Mouse (Mus musculus) neural tube, embryonic 13.5 days (tissue): Measurements from ENCODE around the gene Taf10. TPM values are rescaled to one million over a fixed set of nuclear protein-coding genes. Genes with fewer than 3 reads are reported as not detected.
"Not testable (repeated sequence)": the region's sequence is repeated elsewhere in the genome, so short reads cannot be mapped to it uniquely, and the experiment has no call there.

Experiments used
- ATAC-seq: fragments of 200-750 bp; cut with Nextera tagmentation; 2 replicates; pipeline ENCODE4 v1.8.0; 2017; ENCODE audit warnings: low read depth, mild to moderate bottlenecking, moderate TSS enrichment, moderate library complexity
- H3K27ac ChIP-seq: fragments of 300-500 bp; sonication (generic); replicated peaks from 2 replicates; pipeline ENCODE4 v1.5.1; 2015; ENCODE audit warnings: moderate library complexity, mild to moderate bottlenecking, inconsistent platforms
- H3K27me3 ChIP-seq: fragments of 300-500 bp; sonication (generic); 2 replicates; pipeline ENCODE4 v1.6.1; 2015; ENCODE audit warnings: mild to moderate bottlenecking, inconsistent platforms
- H3K36me3 ChIP-seq: fragments of 300-500 bp; sonication (generic); 2 replicates; pipeline ENCODE4 v1.6.1; 2015; ENCODE audit warnings: mild to moderate bottlenecking, inconsistent platforms
- H3K4me1 ChIP-seq: fragments of 300-500 bp; sonication (generic); replicated peaks from 2 replicates; pipeline ENCODE4 v1.6.1; 2015; ENCODE audit warnings: inconsistent platforms
- H3K4me2 ChIP-seq: fragments of 300-500 bp; sonication (generic); 2 replicates; pipeline ENCODE4 v1.6.1; 2015; ENCODE audit warnings: inconsistent platforms, mild to moderate bottlenecking, moderate library complexity
- H3K4me3 ChIP-seq: fragments of 300-500 bp; sonication (generic); 2 replicates; pipeline ENCODE4 v1.5.1; 2015; ENCODE audit warnings: mild to moderate bottlenecking, inconsistent platforms
- H3K9ac ChIP-seq: fragments of 300-500 bp; sonication (generic); 2 replicates; pipeline ENCODE4 v1.6.1; 2015; ENCODE audit warnings: moderate library complexity, mild to moderate bottlenecking, inconsistent platforms
- H3K9me3 ChIP-seq: fragments of 300-500 bp; sonication (generic); 2 replicates; pipeline ENCODE4 v1.6.1; 2016; ENCODE audit warnings: inconsistent platforms
- WGBS: fragments of 180-500 bp; shearing (Covaris S2); methylation state at CpG from one replicate; pipeline ENCODE4 v1.1.7; 2015; 5-methylcytosine and 5-hydroxymethylcytosine counted together
- polyA plus RNA-seq: library from polyadenylated mRNA; unstranded; fragments of >200 nt; fragmentation: Nextera tagmentation; extraction: Ambion mirVana; gene quantifications from 2 replicates; pipeline ENCODE4 v1.2.1, GENCODE M21; 2015

Taf10 gene
- polyA plus RNA-seq, 1 experiment from 2014 or later: 121 TPM

- ATAC-seq, H3K9me3 ChIP-seq, H3K27ac ChIP-seq, H3K27me3 ChIP-seq: not testable (repeated sequence)
- H3K4me2 ChIP-seq: peak overlapping the region; percentile 71
- peak overlapping the region; percentile 67 for H3K4me3 ChIP-seq
- WGBS: 53% methylated on average over 4 of the region's 4 CpGs
- H3K9ac ChIP-seq: peak overlapping the region; percentile 91
- peaks cover 35% of the 10 kb centered on the region for H3K4me1 ChIP-seq
- H3K36me3 ChIP-seq: peaks cover 54% of the 10 kb centered on the region
Observed at GRCm38 (mm10) chr7:105735464-105735863, 8.7 kb downstream of the Taf10 start.

GRCm38 (mm10) chr7:105734826-105735225 is 9.3 kb downstream of the Taf10 start:
- H3K4me3 ChIP-seq: no peak overlapping the region; the same call in 1 of the 2 replicates
- H3K4me2 ChIP-seq: peak overlapping the region; percentile 71; the same call in 1 of the 2 replicates
- peaks cover 35% of the 10 kb centered on the region for H3K4me1 ChIP-seq
- ATAC-seq: no peak
- no peaks in the 10 kb centered on the region for H3K9me3 ChIP-seq
- WGBS: 87% methylated on average over 8 of the region's 8 CpGs
- peaks cover 50% of the 10 kb centered on the region for H3K36me3 ChIP-seq
- no peak overlapping the region for H3K27ac ChIP-seq
- no peaks in the 10 kb centered on the region for H3K27me3 ChIP-seq
- H3K9ac ChIP-seq: 0 out of 2 replicates have a peak overlapping the region, but pooled peaks have one; percentile 17

- ATAC-seq: no peak
- peaks cover 56% of the 10 kb centered on the region for H3K36me3 ChIP-seq
- H3K4me2 ChIP-seq: no peak overlapping the region
- H3K4me1 ChIP-seq: peaks cover 31% of the 10 kb centered on the region
- no peak overlapping the region for H3K27ac ChIP-seq
- 96% methylated on average over 11 of the region's 11 CpGs for WGBS
- 0 out of 2 replicates have a peak overlapping the region, but pooled peaks have one; percentile 17 for H3K9ac ChIP-seq
- H3K4me3 ChIP-seq: no peak overlapping the region
- H3K9me3 ChIP-seq: no peaks in the 10 kb centered on the region
- no peaks in the 10 kb centered on the region for H3K27me3 ChIP-seq
Observed at GRCm38 (mm10) chr7:105733836-105734235, 10.3 kb downstream of the Taf10 start.

GRCm38 (mm10) chr7:105728701-105729428 is 15.3 kb downstream of the Taf10 start:
- Histone ChIP-seq H3K4me3 (no peak overlapping the region), H3K4me2 (no peak overlapping the region), H3K27ac (no peak overlapping the region), H3K4me1 (0 out of 2 replicates have a peak, but pooled peaks cover 3% of the 10 kb centered on the region), H3K9me3 (no peaks in the 10 kb centered on the region), H3K9ac (no peak overlapping the region), H3K36me3 (peaks cover 48% of the 10 kb centered on the region), H3K27me3 (no peaks in the 10 kb centered on the region)
- 66% methylated on average over 6 of the region's 6 CpGs for WGBS
- no peak for ATAC-seq

- no peaks in the 10 kb centered on the region for H3K9me3 ChIP-seq
- H3K36me3 ChIP-seq: peaks cover 29% of the 10 kb centered on the region
- H3K9ac ChIP-seq: no peak overlapping the region
- no peak for ATAC-seq
- H3K4me1 ChIP-seq: 0 out of 2 replicates have a peak, but pooled peaks cover 3% of the 10 kb centered on the region
- H3K4me3 ChIP-seq: no peak overlapping the region
- 91% methylated on average over 4 of the region's 4 CpGs for WGBS
- peak overlapping the region; percentile 23; the same call in 1 of the 2 replicates for H3K27ac ChIP-seq
- H3K4me2 ChIP-seq: no peak overlapping the region
- H3K27me3 ChIP-seq: no peaks in the 10 kb centered on the region
Observed at GRCm38 (mm10) chr7:105726980-105727325, 17.2 kb downstream of the Taf10 start.

- H3K4me2 ChIP-seq: no peak overlapping the region
- peak overlapping the region; percentile 23; the same call in 1 of the 2 replicates for H3K27ac ChIP-seq
- H3K4me3 ChIP-seq: no peak overlapping the region
- H3K4me1 ChIP-seq: 0 out of 2 replicates have a peak, but pooled peaks cover 3% of the 10 kb centered on the region
- 81% methylated on average over 4 of the region's 4 CpGs for WGBS
- peak; percentile 80 for ATAC-seq
- peaks cover 23% of the 10 kb centered on the region for H3K36me3 ChIP-seq
- 0 out of 2 replicates have a peak overlapping the region, but pooled peaks have one; percentile 45 for H3K9ac ChIP-seq
- H3K27me3 ChIP-seq: no peaks in the 10 kb centered on the region
- no peaks in the 10 kb centered on the region for H3K9me3 ChIP-seq
Observed at GRCm38 (mm10) chr7:105726144-105726979, 17.8 kb downstream of the Taf10 start.

GRCm38 (mm10) chr7:105721916-105722315 is 22.2 kb downstream of the Taf10 start:
- Histone ChIP-seq H3K4me3 (no peak overlapping the region), H3K27ac (no peak overlapping the region), H3K27me3 (no peaks in the 10 kb centered on the region), H3K9me3 (no peaks in the 10 kb centered on the region), H3K36me3 (no peaks in the 10 kb centered on the region), H3K4me1 (0 out of 2 replicates have a peak, but pooled peaks cover 3% of the 10 kb centered on the region), H3K9ac (no peak overlapping the region), H3K4me2 (no peak overlapping the region)
- WGBS: 80% methylated on average over 2 of the region's 2 CpGs
- no peak for ATAC-seq

GRCm38 (mm10) chr7:105715366-105715765 is 28.8 kb downstream of the Taf10 start:
- WGBS: 61% methylated on average over 3 of the region's 3 CpGs
- no peak overlapping the region for H3K4me3 ChIP-seq
- no peak overlapping the region for H3K27ac ChIP-seq
- no peak overlapping the region for H3K9ac ChIP-seq
- H3K27me3 ChIP-seq: no peaks in the 10 kb centered on the region
- H3K4me1 ChIP-seq: no peaks in the 10 kb centered on the region
- no peak overlapping the region for H3K4me2 ChIP-seq
- no peak for ATAC-seq
- H3K9me3 ChIP-seq: no peaks in the 10 kb centered on the region
- no peaks in the 10 kb centered on the region for H3K36me3 ChIP-seq

- H3K4me3 ChIP-seq: no peak overlapping the region
- no peaks in the 10 kb centered on the region for H3K27me3 ChIP-seq
- H3K9me3 ChIP-seq: no peaks in the 10 kb centered on the region
- no peaks in the 10 kb centered on the region for H3K4me1 ChIP-seq
- H3K36me3 ChIP-seq: no peaks in the 10 kb centered on the region
- H3K4me2 ChIP-seq: no peak overlapping the region
- no peak for ATAC-seq
- WGBS: 94% methylated on average over 5 of the region's 5 CpGs
- no peak overlapping the region for H3K27ac ChIP-seq
- no peak overlapping the region for H3K9ac ChIP-seq
Observed at GRCm38 (mm10) chr7:105708733-105709132, 35.4 kb downstream of the Taf10 start.

- ATAC-seq: no peak
- Histone ChIP-seq H3K4me1 (no peaks in the 10 kb centered on the region), H3K27me3 (no peaks in the 10 kb centered on the region), H3K27ac (no peak overlapping the region), H3K9ac (no peak overlapping the region), H3K4me2 (no peak overlapping the region), H3K9me3 (no peaks in the 10 kb centered on the region), H3K36me3 (no peaks in the 10 kb centered on the region), H3K4me3 (no peak overlapping the region)
- 95% methylated on average over 4 of the region's 4 CpGs for WGBS
Observed at GRCm38 (mm10) chr7:105703816-105704215, 40.3 kb downstream of the Taf10 start.

GRCm38 (mm10) chr7:105703184-105703583 is 41.0 kb downstream of the Taf10 start:
- Histone ChIP-seq H3K27ac (no peak overlapping the region), H3K9ac (no peak overlapping the region), H3K36me3 (no peaks in the 10 kb centered on the region), H3K4me1 (no peaks in the 10 kb centered on the region), H3K4me2 (no peak overlapping the region), H3K4me3 (no peak overlapping the region), H3K27me3 (no peaks in the 10 kb centered on the region), H3K9me3 (no peaks in the 10 kb centered on the region)
- WGBS: 88% methylated on average over 16 of the region's 16 CpGs
- ATAC-seq: no peak

- WGBS: 82% methylated on average over 1 of the region's 1 CpGs
- no peak for ATAC-seq
- Histone ChIP-seq H3K4me1 (no peaks in the 10 kb centered on the region), H3K4me3 (no peak overlapping the region), H3K4me2 (no peak overlapping the region), H3K36me3 (no peaks in the 10 kb centered on the region), H3K9ac (no peak overlapping the region), H3K27ac (no peak overlapping the region), H3K27me3 (no peaks in the 10 kb centered on the region), H3K9me3 (no peaks in the 10 kb centered on the region)
Observed at GRCm38 (mm10) chr7:105690875-105691274, 53.3 kb downstream of the Taf10 start.
